Mouse (Mus musculus): Measurements from ENCODE around the gene Pptc7.

DNA sequence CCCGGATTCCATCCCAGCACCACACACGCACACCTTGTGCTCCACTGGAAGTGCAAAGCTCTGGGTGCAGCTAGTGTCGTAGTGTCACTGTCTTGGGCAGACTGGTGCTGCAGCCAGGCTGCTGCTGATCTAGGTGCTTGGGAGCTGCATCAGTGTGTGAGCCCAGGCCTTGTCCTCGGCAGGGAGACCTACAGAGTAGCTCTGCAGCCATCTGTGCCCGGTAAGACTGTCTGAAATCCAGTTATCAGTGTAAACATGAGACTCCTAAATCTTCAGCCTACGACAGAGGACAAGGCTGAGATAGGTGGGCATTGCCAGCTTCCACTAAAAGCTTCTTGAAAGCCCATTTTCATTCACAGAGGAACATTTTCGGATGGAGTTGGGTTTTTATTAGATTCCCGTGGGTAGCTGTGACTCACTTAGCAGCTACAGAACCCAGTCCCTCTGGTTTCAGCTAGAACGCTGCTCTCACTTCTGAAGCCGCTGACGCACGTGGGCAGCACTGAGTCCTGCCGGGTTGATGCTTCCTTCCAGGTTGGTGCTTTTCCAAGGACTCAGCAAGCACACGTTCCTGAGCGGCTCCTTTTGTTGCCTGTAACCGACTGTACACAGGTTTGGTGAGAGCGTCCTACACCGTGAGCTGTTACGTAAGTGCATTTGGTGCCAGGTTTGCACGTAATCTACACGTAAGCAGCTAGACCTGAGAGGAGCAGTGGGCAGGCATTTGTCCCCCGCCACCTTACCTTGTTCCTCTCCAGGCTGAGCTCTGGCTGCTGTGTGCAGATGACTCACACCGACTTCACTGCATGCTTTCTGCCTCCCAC lies 40.7 kb downstream of the Pptc7 start:
- no peak for TF ChIP-seq POLR2A (IDR thresholded peaks at IDR 0.05; ENCODE audit: low read depth, low read length)
- no peak for TF ChIP-seq CTCF (IDR thresholded peaks at IDR 0.05; ENCODE audit: extremely low read depth, insufficient read depth, insufficient read length, insufficient replicate concordance)
